Mouse (Mus musculus) heart, embryonic 12.5 days (tissue): ENCODE results near the gene Apol7e. TPM values are rescaled to one million over a fixed set of nuclear protein-coding genes. Genes with fewer than 3 reads are reported as not detected.
"Not testable (repeated sequence)": the region's sequence is repeated elsewhere in the genome, so short reads cannot be mapped to it uniquely, and the experiment has no call there.

ENCODE experiments used
- ATAC-seq: fragments of 200-750 bp; cut with Nextera tagmentation; 2 replicates; pipeline ENCODE4 v1.8.0; 2017; ENCODE audit warnings: moderate TSS enrichment, moderate library complexity; ENCODE audit not compliant: insufficient number of reproducible peaks, low FRiP score
- H3K27ac ChIP-seq: fragments of 300-500 bp; sonication (generic); 2 replicates; pipeline ENCODE4 v1.5.1; 2016; ENCODE audit warnings: mild to moderate bottlenecking, moderate library complexity; ENCODE audit not compliant: poor library complexity, severe bottlenecking
- H3K27me3 ChIP-seq: fragments of 300-500 bp; sonication (generic); replicated peaks from 2 replicates; pipeline ENCODE4 v1.6.1; 2016; ENCODE audit warnings: mild to moderate bottlenecking, moderate library complexity
- H3K36me3 ChIP-seq: fragments of 300-500 bp; sonication (generic); 2 replicates; pipeline ENCODE4 v1.6.1; 2016; ENCODE audit warnings: mild to moderate bottlenecking, moderate library complexity
- H3K4me1 ChIP-seq: fragments of 300-500 bp; sonication (generic); replicated peaks from 2 replicates; pipeline ENCODE4 v1.6.1; 2016; ENCODE audit warnings: mild to moderate bottlenecking
- H3K4me2 ChIP-seq: fragments of 300-500 bp; sonication (generic); 2 replicates; pipeline ENCODE4 v1.6.1; 2016; ENCODE audit warnings: mild to moderate bottlenecking, moderate library complexity
- H3K4me3 ChIP-seq: fragments of 300-500 bp; sonication (generic); 2 replicates; pipeline ENCODE4 v1.5.1; 2016; ENCODE audit warnings: mild to moderate bottlenecking
- H3K9ac ChIP-seq: fragments of 300-500 bp; sonication (generic); 2 replicates; pipeline ENCODE4 v1.6.1; 2016; ENCODE audit warnings: mild to moderate bottlenecking, moderate library complexity
- H3K9me3 ChIP-seq: fragments of 300-500 bp; sonication (generic); replicated peaks from 2 replicates; pipeline ENCODE4 v1.6.1; 2016; ENCODE audit warnings: mild to moderate bottlenecking, moderate library complexity
- WGBS: fragments of 180-500 bp; shearing (Covaris S2); methylation state at CpG from one replicate; pipeline ENCODE4 v1.1.7; 2016; 5-methylcytosine and 5-hydroxymethylcytosine counted together
- polyA plus RNA-seq: library from polyadenylated mRNA; unstranded; fragments of >200 nt; fragmentation: Nextera tagmentation; extraction: Ambion mirVana; gene quantifications from 2 replicates; pipeline ENCODE4 v1.2.1, GENCODE M21; 2016

The Apol7e gene
- not detected in 2 replicates for polyA plus RNA-seq

DNA sequence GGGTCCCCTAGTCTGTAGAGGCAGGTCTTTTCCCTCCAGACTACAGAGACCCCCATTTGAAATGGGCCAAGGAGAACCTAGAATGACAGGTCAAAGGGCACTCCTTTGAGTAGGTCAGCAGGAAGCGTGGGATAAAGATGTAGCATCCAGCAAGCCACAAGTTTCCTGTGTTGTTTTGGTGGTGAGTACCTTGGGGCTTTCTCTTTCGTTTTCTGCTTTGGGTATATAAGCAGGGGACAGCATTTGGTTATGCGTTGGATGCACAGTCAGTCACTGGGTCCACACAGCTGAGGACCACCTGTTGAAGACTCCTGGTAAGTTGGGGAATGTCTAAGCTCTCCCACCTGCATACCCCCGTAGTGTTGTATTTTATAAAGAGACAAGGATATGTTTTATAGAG lies at the start of gene Apol7e:
Gene Apol7e, plus strand, starts transcription at position 202 of the 400 bp plus-strand sequence.
- 68% methylated on average over 4 of the region's 4 CpGs for WGBS
- H3K36me3 ChIP-seq, H3K4me3 ChIP-seq, H3K4me2 ChIP-seq, H3K4me1 ChIP-seq, H3K9ac ChIP-seq, H3K9me3 ChIP-seq, H3K27ac ChIP-seq, H3K27me3 ChIP-seq, ATAC-seq: not testable (repeated sequence)

DNA sequence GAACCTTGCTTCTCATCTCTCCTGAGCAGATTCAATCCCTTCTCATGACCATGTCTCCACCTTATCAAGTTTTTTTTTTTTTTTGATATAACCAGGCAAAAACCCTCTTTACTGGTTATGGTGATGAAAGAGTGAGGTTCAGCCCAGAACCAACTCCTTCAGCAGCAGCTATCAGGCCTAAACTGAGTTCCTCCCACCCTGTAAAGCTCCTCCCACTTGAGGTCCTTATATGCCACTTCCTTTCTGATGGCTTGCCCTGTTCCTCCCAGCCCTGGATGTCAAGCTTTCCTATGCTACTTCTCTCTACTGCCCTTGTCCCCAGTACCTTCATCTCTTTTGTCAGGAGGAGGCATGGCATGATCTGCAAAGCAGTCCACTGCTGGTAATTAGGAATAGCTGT lies 47.5 kb upstream of the Apol7e start:
- H3K36me3 ChIP-seq, H3K4me2 ChIP-seq, H3K9ac ChIP-seq, H3K4me3 ChIP-seq, ATAC-seq, H3K27me3 ChIP-seq, H3K9me3 ChIP-seq, H3K27ac ChIP-seq, H3K4me1 ChIP-seq: not testable (repeated sequence)

- H3K27ac ChIP-seq, H3K27me3 ChIP-seq, H3K9me3 ChIP-seq, H3K9ac ChIP-seq, H3K36me3 ChIP-seq, H3K4me1 ChIP-seq, ATAC-seq, H3K4me3 ChIP-seq, H3K4me2 ChIP-seq: not testable (repeated sequence)
- 68% methylated on average over 1 of the region's 1 CpGs for WGBS
Observed at GRCm38 (mm10) chr15:77659773-77660172, 38.9 kb upstream of the Apol7e start.

DNA sequence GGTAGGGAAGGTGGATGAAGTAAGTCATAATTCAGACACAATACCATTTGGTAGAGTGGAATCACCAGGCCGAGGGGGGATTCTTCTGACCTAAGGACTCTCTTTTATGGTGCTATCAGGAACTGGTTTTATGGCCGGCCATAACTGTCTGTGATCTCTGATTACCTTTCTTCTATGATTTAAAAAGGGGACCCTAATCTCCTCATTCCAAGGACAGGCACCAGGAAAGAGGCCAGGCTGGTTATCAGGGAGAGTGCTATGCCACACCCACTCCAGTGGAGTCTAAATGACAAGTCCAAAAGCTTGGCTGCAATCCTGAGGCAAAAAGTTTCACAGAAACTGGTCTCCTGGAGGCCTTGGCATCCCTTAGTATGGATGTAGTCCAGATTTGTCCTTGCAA lies 36.8 kb upstream of the Apol7e start:
- H3K36me3 ChIP-seq, H3K27ac ChIP-seq, H3K4me3 ChIP-seq, H3K9me3 ChIP-seq, H3K4me2 ChIP-seq, H3K9ac ChIP-seq, H3K4me1 ChIP-seq, ATAC-seq, H3K27me3 ChIP-seq: not testable (repeated sequence)
- 58% methylated on average over 2 of the region's 2 CpGs for WGBS

DNA sequence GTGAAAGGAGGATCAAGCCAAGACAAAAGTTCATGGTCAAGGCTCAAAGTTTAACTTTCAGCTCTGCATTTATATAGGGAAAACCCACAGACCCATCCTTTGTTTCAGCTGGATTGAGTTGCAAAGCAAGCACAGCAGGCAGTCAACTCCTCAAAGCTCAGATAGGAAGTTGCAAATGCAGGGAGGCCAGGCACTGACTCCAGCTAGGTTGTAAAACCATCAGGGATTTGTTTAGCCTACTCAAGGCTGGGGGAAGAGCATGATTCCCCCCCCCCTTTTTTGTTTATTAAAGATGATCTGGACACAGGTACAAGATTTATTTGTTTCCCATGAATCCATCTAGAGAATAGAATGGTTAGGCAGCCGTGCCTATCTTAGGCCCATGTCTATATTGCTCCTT lies 24.6 kb upstream of the Apol7e start:
- ATAC-seq, H3K27me3 ChIP-seq, H3K9ac ChIP-seq, H3K4me3 ChIP-seq, H3K9me3 ChIP-seq, H3K27ac ChIP-seq, H3K4me1 ChIP-seq, H3K4me2 ChIP-seq, H3K36me3 ChIP-seq: not testable (repeated sequence)
- WGBS: 67% methylated on average over 1 of the region's 1 CpGs

DNA sequence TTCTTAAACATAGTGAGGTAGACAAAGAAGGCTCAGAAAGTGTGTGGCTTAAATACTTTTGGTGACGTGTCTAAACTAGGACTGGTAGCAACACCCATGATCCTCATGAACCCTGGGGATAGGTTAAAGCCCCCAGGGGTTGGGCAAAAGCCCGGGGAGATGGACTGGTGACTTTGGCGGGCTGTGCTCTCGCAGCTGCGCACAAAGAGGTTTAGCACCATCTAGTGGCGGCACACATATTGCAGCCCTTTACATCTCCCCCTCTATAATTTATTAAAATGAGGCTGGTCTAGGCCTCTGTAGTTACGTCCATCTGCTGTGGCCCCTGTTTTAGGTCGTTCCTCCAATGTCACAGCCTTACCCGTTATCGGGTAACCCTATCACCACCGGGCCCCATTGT lies 14.7 kb upstream of the Apol7e start:
- not testable (repeated sequence) for H3K27me3 ChIP-seq, ATAC-seq, H3K4me1 ChIP-seq, H3K9me3 ChIP-seq, H3K4me2 ChIP-seq, H3K4me3 ChIP-seq, H3K27ac ChIP-seq, H3K36me3 ChIP-seq, H3K9ac ChIP-seq
- WGBS: 15% methylated on average over 11 of the region's 11 CpGs

DNA sequence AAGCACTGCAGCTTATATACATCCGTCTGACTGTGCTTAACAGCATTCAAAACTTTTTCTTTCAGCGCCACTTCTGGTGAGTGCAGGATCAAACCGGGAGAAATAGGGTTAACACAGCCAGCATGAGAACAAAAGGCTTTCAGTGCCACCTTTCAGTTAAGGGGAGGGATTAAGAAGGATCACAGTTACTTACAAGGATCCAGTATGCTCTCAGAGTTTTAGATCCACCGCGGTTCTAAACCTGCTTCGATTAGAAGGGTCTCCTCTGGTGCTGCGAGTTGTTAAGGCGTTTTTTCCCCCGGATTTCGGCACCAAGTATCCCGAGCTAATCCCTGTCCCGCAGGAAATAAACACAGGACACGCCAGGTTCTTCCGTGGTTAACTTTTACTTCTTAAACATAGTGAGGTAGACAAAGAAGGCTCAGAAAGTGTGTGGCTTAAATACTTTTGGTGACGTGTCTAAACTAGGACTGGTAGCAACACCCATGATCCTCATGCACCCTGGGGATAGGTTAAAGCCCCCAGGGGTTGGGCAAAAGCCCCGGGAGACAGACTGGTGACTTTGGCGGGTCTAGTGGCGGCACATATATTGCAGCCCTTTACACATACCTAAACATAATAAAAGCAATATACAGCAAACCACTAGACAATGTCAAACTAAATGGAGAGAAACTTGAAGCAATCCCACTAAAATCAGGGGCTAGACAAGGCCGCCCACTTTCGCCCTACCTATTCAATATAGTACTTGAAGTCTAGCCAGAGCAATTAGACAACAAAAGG lies 6.9 kb upstream of the Apol7e start:
- not testable (repeated sequence) for H3K4me1 ChIP-seq, H3K27me3 ChIP-seq, H3K27ac ChIP-seq, ATAC-seq, H3K36me3 ChIP-seq, H3K9me3 ChIP-seq
- H3K4me2 ChIP-seq: peak overlapping the region; percentile 63
- 8% methylated on average over 19 of the region's 20 CpGs for WGBS
- peak overlapping the region; percentile 37 for H3K4me3 ChIP-seq
- peak overlapping the region; percentile 65 for H3K9ac ChIP-seq

DNA sequence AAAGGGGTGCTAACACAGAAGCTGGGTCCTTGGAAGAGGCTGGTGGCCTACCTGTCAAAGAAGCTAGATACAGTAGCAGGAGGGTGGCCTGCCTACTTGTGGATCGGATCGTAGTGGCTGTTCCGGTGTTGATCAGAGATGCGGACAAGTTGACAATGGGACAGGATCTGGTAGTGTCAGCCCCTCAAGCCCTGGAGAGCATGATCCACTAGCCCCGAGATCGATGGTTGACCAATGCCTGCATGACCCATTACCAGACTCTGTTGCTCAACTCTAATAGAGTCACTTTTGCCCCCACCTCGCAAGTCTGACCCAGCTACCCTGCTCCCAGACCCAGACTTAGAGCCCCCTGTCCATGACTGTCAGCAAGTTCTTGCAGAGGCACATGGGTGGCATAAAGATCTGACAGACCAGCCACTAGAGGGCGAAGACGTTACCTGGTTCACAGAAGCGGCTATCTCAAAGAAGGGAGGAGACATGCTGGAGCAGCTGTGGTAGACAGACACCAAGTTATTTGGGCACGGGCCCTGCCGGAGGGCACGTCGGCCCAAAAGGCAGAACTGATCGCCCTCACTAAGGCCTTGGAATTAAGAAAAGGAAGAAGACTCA lies 3.9 kb upstream of the Apol7e start:
- not testable (repeated sequence) for H3K9me3 ChIP-seq, ATAC-seq

DNA sequence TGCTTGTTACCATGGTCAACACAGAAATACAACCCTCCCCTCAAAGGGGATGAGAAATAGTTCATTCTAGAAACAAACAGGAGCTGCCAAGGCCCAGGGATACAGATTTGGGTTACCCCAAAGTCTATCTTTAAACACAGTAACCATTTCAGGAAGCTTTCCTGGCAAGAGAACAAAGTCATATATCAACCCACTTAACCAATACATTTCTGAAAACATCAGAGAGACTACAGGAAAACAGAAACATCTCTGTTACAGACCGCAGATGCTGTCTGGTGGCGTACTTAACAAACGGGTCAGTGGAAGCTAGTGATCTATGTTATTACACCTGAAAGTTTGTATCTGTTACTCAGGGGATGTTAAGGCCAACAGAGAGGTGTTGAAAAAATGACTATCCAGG lies 6.6 kb downstream of the Apol7e start:
- ATAC-seq, H3K9me3 ChIP-seq, H3K27ac ChIP-seq, H3K4me1 ChIP-seq, H3K36me3 ChIP-seq, H3K9ac ChIP-seq, H3K27me3 ChIP-seq, H3K4me2 ChIP-seq, H3K4me3 ChIP-seq: not testable (repeated sequence)
- 73% methylated on average over 3 of the region's 3 CpGs for WGBS

More for the DNA sequence above, 3.9 kb upstream of the Apol7e start:
- not testable (repeated sequence) for H3K4me2 ChIP-seq, H3K27me3 ChIP-seq, H3K9ac ChIP-seq, H3K4me3 ChIP-seq, H3K4me1 ChIP-seq, H3K27ac ChIP-seq, H3K36me3 ChIP-seq
- WGBS: 31% methylated on average over 12 of the region's 15 CpGs

DNA sequence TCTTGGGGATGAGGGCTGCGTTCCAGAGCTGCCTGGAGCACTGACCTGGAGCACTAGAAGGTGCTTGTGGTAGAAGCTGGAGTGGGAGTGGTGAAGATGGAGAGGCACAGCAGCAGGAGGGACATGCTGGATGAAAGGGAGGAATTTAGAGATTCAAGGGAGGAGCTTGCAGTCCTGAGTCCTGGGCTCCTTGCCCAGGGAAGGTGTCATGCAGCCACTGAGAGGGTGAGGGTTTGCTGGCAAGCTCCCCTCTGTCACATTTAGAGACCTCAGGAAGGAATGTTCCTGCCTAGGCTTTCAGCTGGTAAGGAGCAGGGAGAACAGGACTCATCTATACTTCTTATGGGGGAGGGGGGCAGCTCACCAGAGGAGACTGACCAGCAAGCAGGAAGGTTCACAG lies 10.3 kb downstream of the Apol7e start:
- H3K9me3 ChIP-seq, H3K9ac ChIP-seq, H3K4me3 ChIP-seq, H3K4me1 ChIP-seq, H3K36me3 ChIP-seq, ATAC-seq, H3K27me3 ChIP-seq, H3K27ac ChIP-seq, H3K4me2 ChIP-seq: not testable (repeated sequence)
- WGBS: 89% methylated on average over 1 of the region's 1 CpGs

DNA sequence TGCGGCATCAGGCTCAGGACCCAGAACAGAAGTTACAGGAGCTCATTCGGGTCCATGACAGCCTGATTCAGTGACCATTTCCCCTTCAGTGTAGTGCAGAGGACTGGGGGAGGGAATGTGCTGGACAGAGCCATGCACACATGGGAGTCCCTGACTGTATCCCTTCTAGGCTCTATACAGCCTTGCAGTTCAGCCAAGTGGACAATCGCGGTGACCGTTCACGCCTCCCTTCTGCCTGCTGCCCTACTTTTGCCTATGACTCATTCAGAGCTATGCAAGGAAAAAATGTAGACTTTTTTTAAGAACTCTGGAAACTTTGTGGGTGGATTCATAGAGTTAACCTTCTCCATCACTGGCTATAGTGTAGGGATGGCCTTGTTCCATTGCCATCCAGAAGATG lies 19.6 kb downstream of the Apol7e start:
- H3K9me3 ChIP-seq: not testable (repeated sequence)
- 62% methylated on average over 4 of the region's 6 CpGs for WGBS

GRCm38 (mm10) chr15:77721509-77721908 lies 22.9 kb downstream of the Apol7e start:
- not testable (repeated sequence) for H3K4me3 ChIP-seq, ATAC-seq, H3K4me2 ChIP-seq, H3K9me3 ChIP-seq, H3K36me3 ChIP-seq, H3K4me1 ChIP-seq, H3K9ac ChIP-seq, H3K27ac ChIP-seq, H3K27me3 ChIP-seq
- no CpG with 5 or more reads among the region's 3 CpGs for WGBS

More for the DNA sequence above, 19.6 kb downstream of the Apol7e start:
- not testable (repeated sequence) for H3K4me1 ChIP-seq, H3K4me3 ChIP-seq, ATAC-seq, H3K27ac ChIP-seq, H3K4me2 ChIP-seq, H3K27me3 ChIP-seq, H3K9ac ChIP-seq, H3K36me3 ChIP-seq
